ENCODE assay signal across 16 mouse cellular contexts in the genomic region with DNA sequence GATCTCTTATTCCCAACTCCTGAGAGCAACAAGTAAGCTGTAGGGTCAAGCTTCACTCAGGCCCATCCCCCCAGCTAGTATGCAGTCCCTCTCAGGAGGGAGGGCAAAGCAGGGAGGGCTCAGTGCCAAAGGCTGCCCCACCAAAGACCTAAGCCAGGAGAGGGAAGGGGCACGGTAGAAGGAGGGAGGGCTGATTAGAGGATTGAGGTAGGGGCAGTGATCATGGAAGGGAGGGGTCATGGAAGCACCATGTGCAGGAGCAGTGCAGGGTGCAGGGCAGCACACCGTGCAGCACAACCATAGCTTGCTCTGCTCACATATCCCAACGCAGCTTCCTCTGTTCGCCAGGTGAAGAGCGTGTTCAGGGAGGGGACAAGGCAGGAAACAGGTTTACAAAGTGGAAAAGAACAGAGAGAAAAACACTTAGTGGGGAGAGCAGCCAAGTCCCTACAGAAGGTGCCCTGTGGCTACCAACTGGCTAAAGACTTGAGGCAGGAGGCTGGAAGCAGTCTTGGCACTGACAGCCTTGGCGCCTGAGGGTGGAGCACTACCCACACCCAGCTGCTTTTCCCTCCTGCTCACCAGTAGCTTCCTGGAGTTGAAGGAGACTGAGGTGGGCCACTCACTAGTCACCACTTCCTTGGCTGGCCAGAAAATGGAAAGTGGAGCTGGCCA. TPM values are rescaled to one million over a fixed set of nuclear protein-coding genes. Genes with fewer than 3 reads are reported as not detected.
A peak's percentile ranks its signal among the peaks of the same experiment; 100 is the strongest.
DNase-seq lines count a peak whose midpoint lies in the region; ATAC-seq lines count a peak whose summit lies in the region.
"Had no signal": no experiment of that assay in that cellular context is flagged by ENCODE, and none has a peak within 500 bp of the region (broad histone marks: within the 10 kb centered on the region; RNA-seq: fewer than 3 reads in every experiment).

No protein-coding gene starts in this region.

- WGBS in forebrain, embryonic 11.5 days, result 80% methylated on average over 6 of the region's 6 CpGs
- 73% methylated on average over 6 of the region's 6 CpGs for WGBS in forebrain, embryonic 15.5 days
- 65% methylated on average over 6 of the region's 6 CpGs for WGBS in intestine, embryonic 14.5 days
- WGBS in intestine, embryonic 16.5 days, result 71% methylated on average over 6 of the region's 6 CpGs
- 72% methylated on average over 6 of the region's 6 CpGs for WGBS in limb, embryonic 10.5 days
- 62% methylated on average over 6 of the region's 6 CpGs for WGBS in forebrain, embryonic 14.5 days

- H3K36me3 ChIP-seq in forebrain, embryonic 11.5 days (ENCODE audit: control insufficient read depth, insufficient read depth, low read length), result no peaks in the 10 kb centered on the region
- H3K36me3 ChIP-seq in forebrain, embryonic 15.5 days, result peaks cover 4% of the 10 kb centered on the region; the same call in 1 of the 2 replicates
- H3K36me3 ChIP-seq in intestine, embryonic 14.5 days (ENCODE audit: control insufficient read depth, insufficient read depth, low read length), result peaks cover 33% of the 10 kb centered on the region
- H3K36me3 ChIP-seq in intestine, embryonic 16.5 days (ENCODE audit: control insufficient read depth, insufficient read depth, low read length), result peaks cover 4% of the 10 kb centered on the region; the same call in 1 of the 2 replicates
- peaks cover 20% of the 10 kb centered on the region for H3K36me3 ChIP-seq in limb, embryonic 10.5 days
- H3K36me3 ChIP-seq in forebrain, embryonic 14.5 days (ENCODE audit: control insufficient read depth, insufficient read depth, low read length), result peaks cover 19% of the 10 kb centered on the region; the same call in 1 of the 2 replicates

- H3K9ac ChIP-seq in forebrain, embryonic 11.5 days (ENCODE audit: low read length), result no peak overlapping the region
- H3K9ac ChIP-seq in forebrain, embryonic 15.5 days (replicated peaks), result no peak overlapping the region
- H3K9ac ChIP-seq in intestine, embryonic 14.5 days (ENCODE audit: low read length), result no peak overlapping the region
- no peak overlapping the region for H3K9ac ChIP-seq in intestine, embryonic 16.5 days (ENCODE audit: low read depth, low read length)
- H3K9ac ChIP-seq in forebrain, embryonic 14.5 days (ENCODE audit: low read length), result no peak overlapping the region
- H3K9ac ChIP-seq: embryonic facial prominence, embryonic 12.5 days; heart, embryonic 15.5 days; limb, embryonic 13.5 days; stomach, embryonic 15.5 days had no signal

- H3K27ac ChIP-seq in forebrain, embryonic 11.5 days (ENCODE audit: low read depth, low read length), result no peak overlapping the region
- H3K27ac ChIP-seq in forebrain, embryonic 15.5 days (replicated peaks), result no peak overlapping the region
- no peak overlapping the region for H3K27ac ChIP-seq in intestine, embryonic 14.5 days (ENCODE audit: low read depth)
- no peak overlapping the region for H3K27ac ChIP-seq in intestine, embryonic 16.5 days (ENCODE audit: low read length)
- H3K27ac ChIP-seq in limb, embryonic 10.5 days, result no peak overlapping the region
- no peak overlapping the region for H3K27ac ChIP-seq in forebrain, embryonic 14.5 days (ENCODE audit: low read depth, low read length)
- H3K27ac ChIP-seq: embryonic facial prominence, embryonic 12.5 days; heart, embryonic 15.5 days; layer of hippocampus, adult 2 months; limb, embryonic 13.5 days; stomach, embryonic 15.5 days had no signal

- peak; percentile 40 for DNase-seq in forebrain, embryonic 11.5 days (ENCODE audit: low spot score)
- peak; percentile 41 for DNase-seq in intestine, embryonic 14.5 days (ENCODE audit: low spot score)
- peak; percentile 26 for DNase-seq in limb, embryonic 10.5 days (ENCODE audit: low spot score)
- no peak for DNase-seq in forebrain, embryonic 14.5 days (ENCODE audit: low spot score)
- DNase-seq: kidney, adult 11 months had no signal

- H3K4me1 ChIP-seq in forebrain, embryonic 11.5 days (replicated peaks; ENCODE audit: control insufficient read depth, insufficient read depth, low read length), result no peaks in the 10 kb centered on the region
- no peaks in the 10 kb centered on the region for H3K4me1 ChIP-seq in forebrain, embryonic 15.5 days
- H3K4me1 ChIP-seq in intestine, embryonic 14.5 days (replicated peaks; ENCODE audit: control insufficient read depth, insufficient read depth, low read length), result no peaks in the 10 kb centered on the region
- no peaks in the 10 kb centered on the region for H3K4me1 ChIP-seq in intestine, embryonic 16.5 days (ENCODE audit: control insufficient read depth, insufficient read depth, low read length)
- H3K4me1 ChIP-seq in limb, embryonic 10.5 days, result peaks cover 3% of the 10 kb centered on the region; the same call in 1 of the 2 replicates
- H3K4me1 ChIP-seq in forebrain, embryonic 14.5 days (ENCODE audit: control insufficient read depth, insufficient read depth, low read length), result no peaks in the 10 kb centered on the region
- H3K4me1 ChIP-seq: embryonic facial prominence, embryonic 12.5 days; limb, embryonic 13.5 days; stomach, embryonic 15.5 days had no signal

- H3K27me3 ChIP-seq in forebrain, embryonic 11.5 days (ENCODE audit: control insufficient read depth, insufficient read depth, low read length), result no peaks in the 10 kb centered on the region
- H3K27me3 ChIP-seq in forebrain, embryonic 15.5 days, result no peaks in the 10 kb centered on the region
- H3K27me3 ChIP-seq in intestine, embryonic 14.5 days (replicated peaks; ENCODE audit: control insufficient read depth, insufficient read depth, low read length), result no peaks in the 10 kb centered on the region
- no peaks in the 10 kb centered on the region for H3K27me3 ChIP-seq in intestine, embryonic 16.5 days (replicated peaks; ENCODE audit: control insufficient read depth, insufficient read depth, low read length)
- H3K27me3 ChIP-seq in limb, embryonic 10.5 days (ENCODE audit: low read depth, poor library complexity, severe bottlenecking), result no peaks in the 10 kb centered on the region
- no peaks in the 10 kb centered on the region for H3K27me3 ChIP-seq in forebrain, embryonic 14.5 days (replicated peaks; ENCODE audit: control insufficient read depth, insufficient read depth, low read length)
- H3K27me3 ChIP-seq: embryonic facial prominence, embryonic 12.5 days; heart, embryonic 15.5 days; limb, embryonic 13.5 days; stomach, embryonic 15.5 days had no signal

- no peak overlapping the region for H3K4me3 ChIP-seq in forebrain, embryonic 11.5 days (ENCODE audit: low read depth, low read length)
- no peak overlapping the region for H3K4me3 ChIP-seq in forebrain, embryonic 15.5 days
- H3K4me3 ChIP-seq in intestine, embryonic 14.5 days (ENCODE audit: low read depth, low read length), result no peak overlapping the region
- H3K4me3 ChIP-seq in intestine, embryonic 16.5 days (ENCODE audit: low read length), result no peak overlapping the region
- H3K4me3 ChIP-seq in limb, embryonic 10.5 days, result no peak overlapping the region
- no peak overlapping the region for H3K4me3 ChIP-seq in forebrain, embryonic 14.5 days (ENCODE audit: low read depth, low read length)
- H3K4me3 ChIP-seq: embryonic facial prominence, embryonic 12.5 days; heart, embryonic 15.5 days; layer of hippocampus, adult 2 months; limb, embryonic 13.5 days; stomach, embryonic 15.5 days had no signal

- H3K4me2 ChIP-seq in forebrain, embryonic 11.5 days (ENCODE audit: low read depth, low read length, severe bottlenecking), result no peak overlapping the region
- H3K4me2 ChIP-seq in forebrain, embryonic 15.5 days (replicated peaks), result no peak overlapping the region
- no peak overlapping the region for H3K4me2 ChIP-seq in intestine, embryonic 14.5 days (ENCODE audit: low read length)
- H3K4me2 ChIP-seq in intestine, embryonic 16.5 days (ENCODE audit: low read depth, low read length), result no peak overlapping the region
- H3K4me2 ChIP-seq in forebrain, embryonic 14.5 days (ENCODE audit: low read length), result no peak overlapping the region
- H3K4me2 ChIP-seq: embryonic facial prominence, embryonic 12.5 days; heart, embryonic 15.5 days; limb, embryonic 13.5 days; stomach, embryonic 15.5 days had no signal

- no peaks in the 10 kb centered on the region for H3K9me3 ChIP-seq in forebrain, embryonic 11.5 days (ENCODE audit: control insufficient read depth, low read length)
- H3K9me3 ChIP-seq in forebrain, embryonic 15.5 days, result no peaks in the 10 kb centered on the region
- H3K9me3 ChIP-seq in intestine, embryonic 14.5 days (ENCODE audit: control insufficient read depth, low read length), result no peaks in the 10 kb centered on the region
- no peaks in the 10 kb centered on the region for H3K9me3 ChIP-seq in intestine, embryonic 16.5 days (ENCODE audit: control insufficient read depth, low read length)
- no peaks in the 10 kb centered on the region for H3K9me3 ChIP-seq in limb, embryonic 10.5 days (replicated peaks)
- no peaks in the 10 kb centered on the region for H3K9me3 ChIP-seq in forebrain, embryonic 14.5 days (replicated peaks; ENCODE audit: control insufficient read depth, low read length)
- H3K9me3 ChIP-seq: embryonic facial prominence, embryonic 12.5 days; heart, embryonic 15.5 days; limb, embryonic 13.5 days; stomach, embryonic 15.5 days had no signal

- ATAC-seq in forebrain, embryonic 11.5 days (replicated peaks; ENCODE audit: low FRiP score), result no peak
- no peak for ATAC-seq in forebrain, embryonic 15.5 days (replicated peaks)
- no peak for ATAC-seq in intestine, embryonic 14.5 days (replicated peaks; ENCODE audit: low FRiP score, low TSS enrichment, low read depth)
- ATAC-seq in intestine, embryonic 16.5 days, result no peak
- peak; percentile 64; the same call in 1 of the 2 replicates for ATAC-seq in cerebellum, adult (ENCODE audit: insufficient number of reproducible peaks, low FRiP score, low TSS enrichment)
- no peak for ATAC-seq in inflammation-experienced regulatory T-cells, adult 6 months
- no peak for ATAC-seq in forebrain, embryonic 14.5 days
- ATAC-seq: activated CD4-positive, CD25-positive, alpha-beta regulatory T cell, adult 4 months; forebrain, embryonic 16.5 days had no signal

RNA-seq across cellular contexts. Expression of a gene that starts 13.6 kb away (rescaled TPM):
- 51.0 and 51.5 TPM in 2 replicates for polyA plus RNA-seq in forebrain, embryonic 11.5 days (2014; fragmentation: Nextera tagmentation; extraction: Ambion mirVana)
- 61.0 and 63.8 TPM in 2 replicates for polyA plus RNA-seq in forebrain, embryonic 15.5 days (2015; fragmentation: Nextera tagmentation; extraction: Ambion mirVana)
- polyA plus RNA-seq in intestine, embryonic 14.5 days (2014; fragmentation: Nextera tagmentation; extraction: Ambion mirVana), result 62.8 and 65.1 TPM in 2 replicates
- polyA plus RNA-seq in intestine, embryonic 16.5 days (2015; fragmentation: Nextera tagmentation; extraction: Ambion mirVana), result 75.0 and 78.0 TPM in 2 replicates
- polyA plus RNA-seq in limb, embryonic 10.5 days (2016; fragmentation: Nextera tagmentation; extraction: Ambion mirVana), result 36.6 and 44.1 TPM in 2 replicates
- polyA plus RNA-seq in inflammation-experienced regulatory T-cells, adult 6 months (2017; shearing (Covaris generic)), result 100 to 1,000 TPM; 108 to 199 (median 172) TPM
- polyA plus RNA-seq in forebrain, embryonic 14.5 days (2014; fragmentation: Nextera tagmentation; extraction: Ambion mirVana), result 60.0 and 73.5 TPM in 2 replicates

RNA-seq across cellular contexts. Expression of a gene that starts 20.6 kb away (rescaled TPM):
- polyA plus RNA-seq in forebrain, embryonic 11.5 days (2014; fragmentation: Nextera tagmentation; extraction: Ambion mirVana), result 76.5 and 82.4 TPM in 2 replicates
- 72.1 and 75.4 TPM in 2 replicates for polyA plus RNA-seq in forebrain, embryonic 15.5 days (2015; fragmentation: Nextera tagmentation; extraction: Ambion mirVana)
- 53.6 and 59.9 TPM in 2 replicates for polyA plus RNA-seq in intestine, embryonic 14.5 days (2014; fragmentation: Nextera tagmentation; extraction: Ambion mirVana)
- 52.2 and 52.7 TPM in 2 replicates for polyA plus RNA-seq in intestine, embryonic 16.5 days (2015; fragmentation: Nextera tagmentation; extraction: Ambion mirVana)
- polyA plus RNA-seq in limb, embryonic 10.5 days (2016; fragmentation: Nextera tagmentation; extraction: Ambion mirVana), result 79.4 and 80.5 TPM in 2 replicates
- polyA plus RNA-seq in inflammation-experienced regulatory T-cells, adult 6 months (2017; shearing (Covaris generic)), result 10 to 100 TPM; 57.4 to 96.0 (median 81.2) TPM
- polyA plus RNA-seq in forebrain, embryonic 14.5 days (2014; fragmentation: Nextera tagmentation; extraction: Ambion mirVana), result 57.2 and 62.3 TPM in 2 replicates

RNA-seq across cellular contexts. Expression of a gene that starts 21.5 kb away (rescaled TPM):
- polyA plus RNA-seq in forebrain, embryonic 11.5 days (2014; fragmentation: Nextera tagmentation; extraction: Ambion mirVana), result 53.7 and 60.7 TPM in 2 replicates
- 76.5 and 83.7 TPM in 2 replicates for polyA plus RNA-seq in forebrain, embryonic 15.5 days (2015; fragmentation: Nextera tagmentation; extraction: Ambion mirVana)
- polyA plus RNA-seq in intestine, embryonic 14.5 days (2014; fragmentation: Nextera tagmentation; extraction: Ambion mirVana), result 35.0 TPM in 2 replicates
- 20.5 and 20.9 TPM in 2 replicates for polyA plus RNA-seq in intestine, embryonic 16.5 days (2015; fragmentation: Nextera tagmentation; extraction: Ambion mirVana)
- 37.5 and 57.7 TPM in 2 replicates for polyA plus RNA-seq in limb, embryonic 10.5 days (2016; fragmentation: Nextera tagmentation; extraction: Ambion mirVana)
- polyA plus RNA-seq in inflammation-experienced regulatory T-cells, adult 6 months (2017; shearing (Covaris generic)), result 10 to 100 TPM; 11.6 to 43.1 (median 25.3) TPM
- 30.5 and 38.6 TPM in 2 replicates for polyA plus RNA-seq in forebrain, embryonic 14.5 days (2014; fragmentation: Nextera tagmentation; extraction: Ambion mirVana)

RNA-seq across cellular contexts. Expression of a gene that starts 28.0 kb away (rescaled TPM):
- 52.0 and 58.5 TPM in 2 replicates for polyA plus RNA-seq in forebrain, embryonic 11.5 days (2014; fragmentation: Nextera tagmentation; extraction: Ambion mirVana)
- polyA plus RNA-seq in forebrain, embryonic 15.5 days (2015; fragmentation: Nextera tagmentation; extraction: Ambion mirVana), result 110 and 112 TPM in 2 replicates
- polyA plus RNA-seq in intestine, embryonic 14.5 days (2014; fragmentation: Nextera tagmentation; extraction: Ambion mirVana), result 25.4 and 26.4 TPM in 2 replicates
- polyA plus RNA-seq in intestine, embryonic 16.5 days (2015; fragmentation: Nextera tagmentation; extraction: Ambion mirVana), result 23.9 TPM in 2 replicates
- 12.0 and 17.2 TPM in 2 replicates for polyA plus RNA-seq in limb, embryonic 10.5 days (2016; fragmentation: Nextera tagmentation; extraction: Ambion mirVana)
- 10 to 100 TPM in 2 of 3 experiments, 1 to 10 TPM in 1; 9.4 to 14.3 (median 10.4) TPM for polyA plus RNA-seq in inflammation-experienced regulatory T-cells, adult 6 months (2017; shearing (Covaris generic))
- polyA plus RNA-seq in forebrain, embryonic 14.5 days (2014; fragmentation: Nextera tagmentation; extraction: Ambion mirVana), result 140 and 145 TPM in 2 replicates

RNA-seq across cellular contexts. Expression of a gene that starts 50.8 kb away (rescaled TPM):
- 103 and 104 TPM in 2 replicates for polyA plus RNA-seq in forebrain, embryonic 11.5 days (2014; fragmentation: Nextera tagmentation; extraction: Ambion mirVana)
- polyA plus RNA-seq in forebrain, embryonic 15.5 days (2015; fragmentation: Nextera tagmentation; extraction: Ambion mirVana), result 199 and 209 TPM in 2 replicates
- 79.4 and 79.8 TPM in 2 replicates for polyA plus RNA-seq in intestine, embryonic 14.5 days (2014; fragmentation: Nextera tagmentation; extraction: Ambion mirVana)
- polyA plus RNA-seq in intestine, embryonic 16.5 days (2015; fragmentation: Nextera tagmentation; extraction: Ambion mirVana), result 73.5 and 74.1 TPM in 2 replicates
- polyA plus RNA-seq in limb, embryonic 10.5 days (2016; fragmentation: Nextera tagmentation; extraction: Ambion mirVana), result 86.6 and 97.6 TPM in 2 replicates
- 10 to 100 TPM; 37.5 to 41.7 (median 39.3) TPM for polyA plus RNA-seq in inflammation-experienced regulatory T-cells, adult 6 months (2017; shearing (Covaris generic))
- polyA plus RNA-seq in forebrain, embryonic 14.5 days (2014; fragmentation: Nextera tagmentation; extraction: Ambion mirVana), result 127 and 165 TPM in 2 replicates
